Comparison of ENCODE assay signal across 13 mouse cellular contexts in the genomic region with DNA sequence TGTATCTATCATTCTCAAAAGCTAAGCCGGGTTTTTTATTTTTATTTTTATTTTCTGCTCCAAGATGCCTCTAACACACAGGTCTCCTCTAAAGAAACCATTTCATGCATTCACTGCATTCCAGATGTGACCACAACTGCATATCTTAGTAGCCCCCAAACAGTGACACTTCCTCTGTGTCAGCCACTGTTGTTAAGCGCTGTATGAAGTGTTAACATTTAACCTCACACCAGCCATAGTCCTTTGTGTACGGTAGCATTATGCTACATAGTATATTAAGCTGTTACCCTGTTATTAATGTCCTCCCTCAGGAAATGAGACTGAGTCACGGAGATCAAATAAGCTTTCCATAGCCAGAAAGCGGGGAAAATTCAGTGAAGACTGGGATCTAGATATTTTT.
"Had no signal": no experiment of that assay in that cellular context is flagged by ENCODE, and none has a peak within 500 bp of the region (broad histone marks: within the 10 kb centered on the region; RNA-seq: fewer than 3 reads in every experiment).

No protein-coding gene starts in this region.

- H3K27ac ChIP-seq: midbrain, embryonic 10.5 days; midbrain, embryonic 12.5 days; neural tube, embryonic 12.5 days; stomach, embryonic 15.5 days; stomach, postnatal 0 days had no signal

- H3K4me1 ChIP-seq: midbrain, embryonic 10.5 days; midbrain, embryonic 12.5 days; neural tube, embryonic 12.5 days; stomach, embryonic 15.5 days had no signal

- H3K27me3 ChIP-seq: midbrain, embryonic 12.5 days; neural tube, embryonic 12.5 days; stomach, embryonic 15.5 days had no signal

- H3K36me3 ChIP-seq: midbrain, embryonic 10.5 days; midbrain, embryonic 12.5 days; neural tube, embryonic 12.5 days; stomach, embryonic 15.5 days had no signal

- H3K4me2 ChIP-seq: midbrain, embryonic 12.5 days; neural tube, embryonic 12.5 days; stomach, embryonic 15.5 days had no signal

- DNase-seq: lung, adult 2 months; lung, postnatal 10 days; lung, postnatal 4 days; midbrain, embryonic 14.5 days; right cerebral cortex, postnatal 14 days; thymus, adult 2 months; thymus, postnatal 36 days had no signal

- H3K9me3 ChIP-seq: midbrain, embryonic 10.5 days; midbrain, embryonic 12.5 days; neural tube, embryonic 12.5 days; stomach, embryonic 15.5 days had no signal

- H3K4me3 ChIP-seq: midbrain, embryonic 10.5 days; midbrain, embryonic 12.5 days; neural tube, embryonic 12.5 days; stomach, embryonic 15.5 days had no signal

- ATAC-seq: midbrain, embryonic 16.5 days had no signal

- H3K9ac ChIP-seq: midbrain, embryonic 12.5 days; neural tube, embryonic 12.5 days; stomach, embryonic 15.5 days had no signal
